Mouse (Mus musculus) cerebellum, postnatal 4 days (tissue): ENCODE measurements around the gene Zmat1.
"Not testable (repeated sequence)": the region's sequence is repeated elsewhere in the genome, so short reads cannot be mapped to it uniquely, and the experiment has no call there.

Experiments used
- DNase-seq, 2 experiments: peaks; one replicate each; pipeline ENCODE4 v3.0.0; 2022; ENCODE audit warnings: low spot score in 2 of 2, mixed read lengths in 1 of 2

The Zmat1 gene

DNA sequence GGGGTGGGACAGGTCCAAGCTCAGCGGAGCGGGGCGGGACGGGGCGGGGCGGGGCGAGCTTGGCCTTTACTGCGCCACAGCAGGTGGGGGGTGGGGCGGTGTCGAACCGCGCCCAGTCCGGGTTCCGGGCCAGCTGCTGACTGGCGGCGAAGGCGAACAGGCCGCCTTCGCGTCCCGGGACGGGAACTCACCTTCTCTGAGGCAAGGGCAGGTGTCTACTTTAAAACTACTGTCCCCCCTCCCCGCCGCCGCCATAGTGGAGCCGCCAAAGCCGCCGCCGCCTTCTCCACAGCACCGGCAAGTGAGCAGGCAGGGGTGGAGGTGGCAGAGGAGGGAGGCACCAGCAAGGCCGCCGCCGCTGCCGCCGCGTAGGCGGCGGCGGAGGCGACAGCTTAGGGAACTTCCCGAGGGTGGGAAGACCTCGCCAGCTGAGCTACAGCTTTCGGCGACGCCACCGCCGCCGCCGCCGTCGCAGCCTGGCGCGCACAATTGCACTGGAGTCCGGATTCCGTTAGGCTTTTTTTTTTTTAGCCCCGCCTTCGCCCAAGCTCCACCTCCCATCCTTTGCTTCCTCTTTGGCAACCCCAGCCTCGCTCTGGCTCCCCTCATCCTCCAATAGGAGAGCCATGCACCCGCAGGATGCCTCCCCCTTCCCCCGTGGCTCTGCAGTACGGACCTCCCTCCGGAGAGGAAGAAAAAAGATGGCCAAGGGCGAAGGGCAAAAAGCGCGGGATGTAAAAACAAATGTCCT is at the start of gene Zmat1:
Zmat1 (minus strand) TSS at position 490 of the 751 bp plus-strand sequence.
- peak; percentile 51 to 75 for DNase-seq

DNA sequence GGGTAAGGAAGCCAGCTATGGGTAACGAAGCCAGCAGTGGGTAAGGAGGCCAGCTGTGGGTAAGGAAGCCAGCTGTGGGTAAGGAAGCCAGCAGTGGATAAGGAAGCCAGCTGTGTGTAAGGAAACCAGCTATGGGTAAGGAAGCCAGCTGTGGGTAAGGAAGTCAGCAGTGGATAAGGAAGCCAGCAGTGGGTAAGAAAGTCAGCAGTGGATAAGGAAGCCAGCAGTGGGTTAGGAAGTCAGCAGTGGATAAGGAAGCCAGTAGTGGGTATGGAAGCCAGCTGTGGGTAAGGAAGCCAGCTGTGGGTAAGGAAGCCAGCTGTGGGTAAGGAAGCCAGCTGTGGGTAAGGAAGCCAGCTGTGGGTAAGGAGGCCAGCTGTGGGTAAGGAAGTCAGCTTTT is 44.9 kb upstream of the Zmat1 start:
- DNase-seq, result not testable (repeated sequence)

DNA sequence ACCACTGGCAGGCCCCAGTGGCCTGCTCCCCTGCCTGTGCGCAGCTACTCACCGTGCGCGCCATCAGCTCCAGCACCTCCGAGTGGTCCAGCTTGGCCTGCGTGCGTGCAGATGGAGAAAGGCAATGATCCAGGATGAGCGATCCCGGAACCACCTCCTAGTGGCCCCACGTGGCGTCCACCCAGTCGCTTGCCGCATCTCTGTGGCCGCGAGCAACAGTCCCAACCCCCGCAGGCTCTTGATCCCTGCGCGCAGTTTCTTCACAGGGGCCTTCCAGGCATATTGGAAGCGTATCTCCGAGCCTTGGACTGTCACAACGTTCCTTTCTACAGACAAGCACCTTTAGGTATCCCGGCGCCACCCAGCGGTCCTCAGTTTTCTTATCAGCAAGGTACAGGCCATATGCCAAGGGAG is 27.0 kb upstream of the Zmat1 start:
- no peak for DNase-seq

DNA sequence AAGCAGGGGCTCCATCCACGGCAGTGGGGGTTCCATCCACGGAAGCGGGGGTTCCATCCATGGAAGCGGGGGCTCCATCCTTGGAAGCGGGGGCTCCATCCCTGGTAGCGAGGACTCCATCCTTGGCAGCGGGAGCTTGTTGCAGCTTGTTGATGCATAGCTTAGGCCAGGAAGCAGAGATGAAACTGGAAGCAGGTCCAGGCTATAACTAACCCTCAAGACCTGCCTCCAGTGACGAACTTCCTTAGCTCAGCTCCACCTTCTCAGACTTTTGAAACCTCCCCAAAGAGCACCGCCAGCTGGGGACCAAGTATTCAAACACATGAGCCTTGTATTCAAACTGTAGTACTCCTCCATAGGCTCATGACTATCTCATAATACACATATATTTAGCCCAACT is 16.1 kb upstream of the Zmat1 start:
- DNase-seq, result no peak

DNA sequence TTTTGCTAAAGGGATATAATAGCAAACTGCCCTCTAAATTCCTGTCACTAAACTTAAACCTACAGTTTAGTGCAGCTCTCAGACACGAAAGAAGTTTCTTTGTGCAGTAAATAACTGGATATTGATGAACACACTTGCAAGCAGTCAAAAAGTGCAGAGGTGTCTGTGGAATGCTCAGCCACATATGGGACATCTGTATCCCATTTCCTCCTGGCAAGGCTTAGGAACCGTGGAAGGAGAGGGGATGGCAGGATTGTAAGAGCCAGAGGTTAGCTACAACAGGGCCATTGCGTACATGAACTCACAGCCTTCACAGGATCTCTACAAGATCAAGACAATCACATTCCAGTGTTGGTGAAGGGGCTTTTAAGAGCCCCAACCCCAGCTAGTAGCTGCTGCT is 2.4 kb upstream of the Zmat1 start:
- DNase-seq, result no peak

DNA sequence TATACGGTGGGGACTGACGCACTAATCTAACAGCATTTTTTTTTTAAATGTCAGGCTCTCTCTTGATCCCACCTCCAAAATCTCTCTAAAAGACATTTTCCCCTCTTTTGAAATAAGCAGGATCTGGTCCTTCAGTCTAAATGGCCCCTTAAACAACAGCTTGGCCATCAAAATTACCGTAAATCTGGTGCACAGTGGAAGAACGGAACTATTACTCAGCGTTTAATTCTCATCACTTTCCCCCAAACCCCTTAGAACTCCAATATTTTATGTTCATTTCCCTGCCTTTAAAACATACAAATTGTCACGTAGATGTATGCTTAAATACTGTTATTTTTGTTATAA is 434 bp upstream of the Zmat1 start:
- DNase-seq, result no peak

DNA sequence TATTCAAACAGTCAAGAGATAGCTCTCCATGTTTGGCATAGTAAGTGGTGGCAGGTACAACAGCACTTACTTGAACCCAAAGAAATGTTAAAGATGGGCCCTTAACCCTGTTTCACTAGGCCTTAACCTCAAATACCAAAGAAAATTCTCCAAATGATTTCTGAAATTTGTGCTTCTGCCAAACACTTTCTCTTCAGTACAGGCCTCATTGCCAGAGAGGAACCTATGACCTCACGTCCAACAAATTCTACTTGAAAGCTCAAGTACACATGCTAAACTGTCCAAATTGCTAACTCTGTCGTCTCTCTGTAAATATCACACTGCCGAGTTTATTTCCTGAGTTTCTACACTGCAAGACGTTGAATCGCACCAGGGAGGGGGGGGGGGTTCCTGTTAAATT is 988 bp downstream of the Zmat1 start:
- DNase-seq, result no peak

DNA sequence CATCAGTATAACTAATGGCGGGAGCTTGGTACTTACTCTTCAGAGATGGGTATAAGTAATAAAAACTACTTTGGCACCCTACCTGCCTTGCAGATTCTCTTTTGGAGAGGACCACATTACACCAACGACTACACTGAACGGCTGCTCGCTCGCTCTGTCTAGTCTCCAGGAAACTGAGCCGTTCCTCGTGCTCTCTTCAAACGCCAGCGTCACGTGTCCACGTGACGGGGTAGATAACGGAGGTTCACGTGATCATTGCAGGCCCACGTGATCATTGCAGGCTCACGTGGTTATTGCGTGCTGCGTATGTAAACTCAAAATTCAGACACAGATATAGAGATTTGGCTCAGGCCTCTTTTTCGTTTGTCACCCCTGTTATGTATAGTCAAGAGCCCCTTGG is 44.5 kb downstream of the Zmat1 start, which contains the start of gene Nxf2:
Nxf2 (minus strand) TSS at position 209 of the 400 bp plus-strand sequence.
- DNase-seq, result no peak

DNA sequence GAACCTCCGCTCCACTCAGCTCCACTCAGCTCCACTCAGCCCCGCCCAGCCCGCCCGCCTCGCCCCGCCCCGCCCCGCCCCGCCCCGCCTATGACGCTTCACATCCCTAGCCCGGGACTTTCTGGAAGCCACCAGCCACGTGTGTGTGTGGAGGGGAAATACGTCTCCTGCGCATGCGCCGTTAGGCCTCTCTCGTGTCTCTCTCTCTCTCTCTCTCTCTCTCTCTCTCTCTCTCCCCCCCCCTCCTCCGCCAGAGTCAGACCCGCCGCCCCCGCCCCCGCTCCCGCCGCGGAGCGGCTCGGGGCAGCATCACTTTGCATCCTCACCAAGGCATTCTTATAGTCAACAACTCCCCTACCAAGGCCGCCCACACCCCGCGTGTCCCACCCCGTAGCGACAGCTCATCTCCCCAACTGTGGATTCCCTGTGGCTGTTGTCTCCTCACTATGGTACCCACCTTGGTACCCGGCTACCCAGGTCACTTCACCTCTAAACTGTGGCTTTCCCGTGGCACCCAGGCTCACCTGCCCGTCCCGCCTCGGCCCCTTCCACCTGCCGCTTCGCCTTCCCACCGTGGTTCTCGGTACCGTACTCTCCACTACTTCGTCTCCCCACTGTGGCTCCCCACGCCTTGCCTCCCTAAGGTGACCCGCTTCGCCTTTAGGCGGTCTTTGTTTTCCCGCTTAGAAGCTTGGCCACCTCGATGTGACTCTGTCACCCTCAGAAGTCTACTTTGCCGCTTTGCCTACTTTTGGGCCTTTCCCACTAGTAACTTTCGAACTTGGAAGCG is 45.5 kb downstream of the Zmat1 start:
- peak in 1 of 2 experiments; percentile 40 for DNase-seq

DNA sequence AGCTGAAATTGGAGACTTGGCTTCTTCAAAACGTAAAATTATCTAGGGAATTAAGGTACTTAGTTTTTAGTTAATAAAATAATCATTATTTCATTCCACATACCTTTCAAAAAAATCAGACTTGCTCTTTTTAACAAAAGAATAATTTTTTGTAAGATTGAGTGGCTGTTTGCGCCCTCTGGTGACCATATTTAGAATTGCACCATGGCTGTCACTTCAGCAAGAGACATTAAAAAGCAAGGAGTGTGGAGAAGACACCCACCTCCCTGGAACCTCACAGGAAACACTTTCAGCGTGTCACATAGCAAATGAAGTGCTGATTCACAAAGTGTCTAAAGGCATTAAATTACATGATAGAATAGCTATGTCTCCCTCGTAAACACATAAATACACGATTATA is 78.6 kb downstream of the Zmat1 start:
- peak in 1 of 2 experiments; percentile 39 for DNase-seq

DNA sequence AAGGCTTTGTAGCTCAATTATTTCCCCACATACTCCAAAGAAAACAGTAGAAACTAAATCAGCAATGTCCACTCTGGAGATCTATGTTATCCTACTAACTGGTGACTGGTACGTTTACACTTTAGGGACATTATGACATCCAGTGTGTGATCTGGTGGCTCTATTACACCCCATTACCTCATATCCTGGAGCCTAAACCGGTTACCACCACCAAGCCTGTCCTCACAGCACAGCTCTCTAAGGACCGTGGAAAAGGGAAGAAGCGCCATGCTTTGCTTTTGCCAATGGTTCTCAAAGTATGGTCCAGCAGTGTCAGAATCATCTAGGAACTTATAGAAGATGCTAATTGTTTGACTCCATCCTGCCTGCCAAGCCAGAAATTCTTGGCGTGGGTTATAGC is 79.1 kb downstream of the Zmat1 start:
- no peak for DNase-seq

DNA sequence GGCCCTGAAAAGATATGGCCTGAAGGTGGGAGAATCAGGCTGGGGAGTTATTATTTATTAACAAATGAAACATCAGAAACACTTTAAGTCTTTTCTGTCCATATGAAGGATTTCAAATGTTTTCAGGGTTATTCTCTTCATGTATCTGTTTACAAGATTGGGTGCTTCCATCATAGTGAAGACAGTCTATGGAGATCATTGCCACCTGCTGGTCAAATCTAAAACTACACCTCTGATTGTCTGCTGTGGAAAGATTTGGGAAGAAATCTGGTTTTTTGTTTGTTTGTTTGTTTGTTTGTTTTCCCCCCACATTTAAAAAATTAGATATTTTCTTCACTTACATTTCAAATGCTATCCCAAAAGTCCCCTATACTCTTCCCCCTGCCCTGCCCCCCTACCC is 84.0 kb downstream of the Zmat1 start:
- peak in 1 of 2 experiments; percentile 39 for DNase-seq

DNA sequence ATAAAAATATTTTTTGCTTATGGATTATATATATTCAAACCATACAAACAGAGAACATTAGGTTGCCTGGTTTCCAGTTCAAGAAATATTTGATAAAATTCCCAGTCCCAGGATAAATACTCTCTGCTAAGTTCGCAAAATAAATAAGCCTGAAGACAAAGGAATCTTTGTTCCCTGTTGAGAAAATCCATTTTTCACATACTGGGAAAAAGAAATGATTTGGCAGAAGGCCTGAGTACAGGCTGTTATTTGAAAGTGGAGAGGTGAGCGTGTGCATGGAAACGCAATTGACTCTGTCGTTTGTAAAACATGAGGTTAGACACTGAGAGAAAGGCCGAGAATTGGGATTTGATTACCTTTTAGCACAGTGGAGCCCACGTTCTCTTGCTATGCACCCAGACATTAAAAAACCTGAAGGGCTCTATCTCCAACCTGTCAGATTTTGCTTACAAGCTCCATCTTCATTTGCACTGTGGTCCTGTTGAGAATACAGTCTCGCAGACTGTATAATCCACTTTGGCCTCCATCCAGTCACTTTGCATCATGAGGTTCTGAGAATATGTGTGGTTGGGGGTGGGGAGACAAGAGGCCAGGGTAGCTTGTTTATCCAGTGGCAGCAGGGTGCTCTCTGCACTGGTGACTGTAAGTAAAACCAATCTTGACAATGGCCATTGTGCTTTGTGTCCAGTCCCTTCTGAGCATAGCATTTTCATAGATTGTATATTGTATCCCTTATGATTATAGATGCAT is 85.2 kb downstream of the Zmat1 start:
- DNase-seq, result no peak
